Comparison of ENCODE assay signal across 9 mouse cellular contexts in the genomic region with DNA sequence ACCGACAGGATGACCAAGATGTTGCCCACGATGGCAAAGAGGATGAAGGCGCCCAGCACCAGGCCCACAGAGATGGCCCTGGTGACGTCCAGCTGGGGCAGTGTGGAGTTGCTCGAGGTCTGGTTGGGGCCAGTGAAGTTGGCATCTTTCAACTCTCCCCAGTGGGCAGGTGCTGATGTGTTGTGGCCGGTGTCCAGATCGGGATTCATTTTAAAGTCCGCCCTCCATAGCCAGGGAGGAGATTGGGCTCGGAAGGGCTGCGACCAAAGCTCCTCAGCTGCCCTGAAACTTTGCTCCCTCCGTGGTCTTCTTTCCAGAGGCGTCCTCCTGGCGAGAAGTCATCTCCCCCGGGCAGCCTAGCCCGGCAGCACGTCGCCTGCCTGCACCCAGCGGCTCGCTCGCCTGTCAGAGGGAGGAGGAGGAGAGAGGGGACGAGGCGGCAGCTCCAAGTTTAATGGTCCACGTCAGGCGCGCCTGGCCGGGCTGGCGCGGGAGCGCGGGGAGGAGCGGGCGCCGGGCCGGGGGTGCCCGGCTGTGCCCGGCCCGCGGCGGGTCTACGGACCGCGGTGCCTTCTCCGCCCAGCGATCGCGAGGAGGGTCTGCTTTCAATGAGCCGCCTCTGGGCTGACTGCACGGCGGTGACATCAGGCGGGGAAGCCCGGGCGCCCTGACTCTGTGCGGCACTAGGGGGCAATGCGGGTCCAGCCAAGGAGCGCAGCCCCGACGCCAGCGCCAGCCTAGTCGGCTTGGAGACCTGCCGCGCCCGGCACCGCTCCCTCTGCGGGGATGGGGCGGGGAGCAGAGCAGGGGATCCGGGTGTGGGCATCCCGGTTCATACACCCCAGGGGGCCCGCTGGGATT.
A peak's percentile ranks its signal among the peaks of the same experiment; 100 is the strongest.
DNase-seq lines count a peak whose midpoint lies in the region; ATAC-seq lines count a peak whose summit lies in the region.
"Had no signal": no experiment of that assay in that cellular context is flagged by ENCODE, and none has a peak within 500 bp of the region (broad histone marks: within the 10 kb centered on the region; RNA-seq: fewer than 3 reads in every experiment).

No protein-coding gene starts in this region.

- peaks cover 3% of the 10 kb centered on the region; the same call in 1 of the 2 replicates for H3K27me3 ChIP-seq in embryonic facial prominence, embryonic 11.5 days (ENCODE audit: control insufficient read depth, insufficient read depth, low read length)
- peaks cover 47% of the 10 kb centered on the region for H3K27me3 ChIP-seq in midbrain, embryonic 10.5 days (ENCODE audit: low read depth, poor library complexity, severe bottlenecking)

- intact Hi-C loops in left cerebral cortex, postnatal 4 days (cut with DNase I) = loop anchor here (2.0 to 5.0 kb wide), 2 partner anchors 51 to 496 kb away; no protein-coding TSS in a partner anchor

- H3K27ac ChIP-seq in embryonic facial prominence, embryonic 11.5 days (replicated peaks; ENCODE audit: low read depth, low read length) = no peak overlapping the region
- peak overlapping the region; percentile 81 for H3K27ac ChIP-seq in midbrain, embryonic 10.5 days (replicated peaks)

- H3K4me3 ChIP-seq in embryonic facial prominence, embryonic 11.5 days (ENCODE audit: low read depth, low read length) = peak overlapping the region; percentile 47
- peak overlapping the region; percentile 69 for H3K4me3 ChIP-seq in midbrain, embryonic 10.5 days
- H3K4me3 ChIP-seq: erythroblast, embryonic 14.5 days had no signal

- peak overlapping the region; percentile 54 for H3K9ac ChIP-seq in embryonic facial prominence, embryonic 11.5 days (replicated peaks; ENCODE audit: low read length)

- WGBS in embryonic facial prominence, embryonic 11.5 days = 7% methylated on average over 45 of the region's 68 CpGs
- WGBS in midbrain, embryonic 10.5 days = 7% methylated on average over 65 of the region's 68 CpGs

- H3K4me1 ChIP-seq in embryonic facial prominence, embryonic 11.5 days (ENCODE audit: control insufficient read depth, insufficient read depth, low read length) = no peaks in the 10 kb centered on the region
- H3K4me1 ChIP-seq in midbrain, embryonic 10.5 days = peaks cover 11% of the 10 kb centered on the region

- no peaks in the 10 kb centered on the region for H3K36me3 ChIP-seq in embryonic facial prominence, embryonic 11.5 days (replicated peaks; ENCODE audit: control insufficient read depth, insufficient read depth, low read depth, low read length)
- no peaks in the 10 kb centered on the region for H3K36me3 ChIP-seq in midbrain, embryonic 10.5 days

- H3K9me3 ChIP-seq in embryonic facial prominence, embryonic 11.5 days (replicated peaks; ENCODE audit: control insufficient read depth, low read length) = no peaks in the 10 kb centered on the region
- no peaks in the 10 kb centered on the region for H3K9me3 ChIP-seq in midbrain, embryonic 10.5 days (replicated peaks)

- peak; percentile 96 for ATAC-seq in embryonic facial prominence, embryonic 11.5 days (replicated peaks; ENCODE audit: insufficient number of reproducible peaks, low FRiP score, low TSS enrichment, low read depth)

- peak overlapping the region; percentile 81 for H3K4me2 ChIP-seq in embryonic facial prominence, embryonic 11.5 days (ENCODE audit: low read depth, low read length)

- peak; percentile 90 for DNase-seq in adrenal gland, postnatal 14 days
- DNase-seq in embryonic facial prominence, embryonic 11.5 days (ENCODE audit: low spot score) = peak; percentile 90
- DNase-seq in heart, adult 18-20 months = peak; percentile 74 to 80
- peak; percentile 46 for DNase-seq in kidney, adult 11 months
- peak; percentile 89 for DNase-seq in left cerebral cortex, postnatal 4 days
- DNase-seq in midbrain, embryonic 10.5 days (ENCODE audit: low spot score) = peak; percentile 87
- peak; percentile 13 for DNase-seq in skeletal muscle tissue, adult 2 months (ENCODE audit: low read depth, low spot score)
- no peak for DNase-seq in adipocyte (ENCODE audit: low spot score)
